Mouse (Mus musculus): Measurements from ENCODE around the gene Tbc1d1.

- TF ChIP-seq GATA1 (IDR thresholded peaks at IDR 0.05; ENCODE audit: borderline replicate concordance, low read length) (no peak), FLI1 (IDR thresholded peaks at IDR 0.05; ENCODE audit: low read length) (no peak)
Measured at GRCm38 (mm10) chr5:64364432-64365125, 208.5 kb downstream of the Tbc1d1 start.

Measured in megakaryocyte, embryonic 14.5 days (primary cell).